Mouse (Mus musculus): ENCODE results near the gene Hoxd13. TPM values are rescaled to one million over a fixed set of nuclear protein-coding genes. Genes with fewer than 3 reads are reported as not detected.

Hoxd13 gene
- polyA plus RNA-seq, 1 experiment = not detected

GRCm38 (mm10) chr2:74685059-74685603, 17.0 kb downstream of the Hoxd13 start:
- TF ChIP-seq FLI1 (IDR thresholded peaks at IDR 0.05; ENCODE audit: low read length) (no peak), GATA1 (IDR thresholded peaks at IDR 0.05; ENCODE audit: borderline replicate concordance, low read length) (no peak)
- H3K36me3 ChIP-seq (replicated peaks; ENCODE audit: low read length) = no peaks in the 10 kb centered on the region
- H3K27me3 ChIP-seq (replicated peaks) = peaks cover 98% of the 10 kb centered on the region
- peaks cover 36% of the 10 kb centered on the region for H3K4me1 ChIP-seq
- H3K4me3 ChIP-seq (replicated peaks) = no peak overlapping the region
- H3K9me3 ChIP-seq = 0 out of 2 replicates have a peak, but pooled peaks cover 5% of the 10 kb centered on the region

GRCm38 (mm10) chr2:74686301-74686987, 18.3 kb downstream of the Hoxd13 start:
- Histone ChIP-seq H3K4me1 (peaks cover 35% of the 10 kb centered on the region), H3K9me3 (peaks cover 11% of the 10 kb centered on the region; the same call in 1 of the 2 replicates), H3K27me3 (replicated peaks) (peaks cover 97% of the 10 kb centered on the region), H3K4me3 (replicated peaks) (no peak overlapping the region), H3K36me3 (replicated peaks; ENCODE audit: low read length) (no peaks in the 10 kb centered on the region)
- TF ChIP-seq FLI1 (IDR thresholded peaks at IDR 0.05; ENCODE audit: low read length) (no peak), GATA1 (IDR thresholded peaks at IDR 0.05; ENCODE audit: borderline replicate concordance, low read length) (no peak)

- Histone ChIP-seq H3K9me3 (peaks cover 14% of the 10 kb centered on the region), H3K4me3 (replicated peaks) (no peak overlapping the region), H3K36me3 (replicated peaks; ENCODE audit: low read length) (no peaks in the 10 kb centered on the region), H3K4me1 (peaks cover 35% of the 10 kb centered on the region), H3K27me3 (replicated peaks) (peaks cover 97% of the 10 kb centered on the region)
- no peak for TF ChIP-seq FLI1 (IDR thresholded peaks at IDR 0.05; ENCODE audit: low read length)
- no peak for TF ChIP-seq GATA1 (IDR thresholded peaks at IDR 0.05; ENCODE audit: borderline replicate concordance, low read length)
These were observed 19.0 kb downstream of the Hoxd13 start for GRCm38 (mm10) chr2:74686988-74687697.

GRCm38 (mm10) chr2:74687698-74688555, 19.8 kb downstream of the Hoxd13 start:
- peaks cover 97% of the 10 kb centered on the region for H3K27me3 ChIP-seq (replicated peaks)
- H3K4me3 ChIP-seq (replicated peaks) = no peak overlapping the region
- H3K4me1 ChIP-seq = peaks cover 34% of the 10 kb centered on the region
- peaks cover 11% of the 10 kb centered on the region for H3K9me3 ChIP-seq
- TF ChIP-seq GATA1 (IDR thresholded peaks at IDR 0.05; ENCODE audit: borderline replicate concordance, low read length) = no peak
- TF ChIP-seq FLI1 (IDR thresholded peaks at IDR 0.05; ENCODE audit: low read length) = no peak
- H3K36me3 ChIP-seq (replicated peaks; ENCODE audit: low read length) = no peaks in the 10 kb centered on the region

- H3K27me3 ChIP-seq (replicated peaks) = peaks cover 97% of the 10 kb centered on the region
- H3K4me1 ChIP-seq = peaks cover 29% of the 10 kb centered on the region
- no peak for TF ChIP-seq FLI1 (IDR thresholded peaks at IDR 0.05; ENCODE audit: low read length)
- no peak for TF ChIP-seq GATA1 (IDR thresholded peaks at IDR 0.05; ENCODE audit: borderline replicate concordance, low read length)
- no peaks in the 10 kb centered on the region for H3K36me3 ChIP-seq (replicated peaks; ENCODE audit: low read length)
- H3K9me3 ChIP-seq = peaks cover 11% of the 10 kb centered on the region
- no peak overlapping the region for H3K4me3 ChIP-seq (replicated peaks)
These were observed 20.9 kb downstream of the Hoxd13 start for GRCm38 (mm10) chr2:74688795-74689573.

GRCm38 (mm10) chr2:74689574-74690337, 21.6 kb downstream of the Hoxd13 start:
- Histone ChIP-seq H3K4me3 (replicated peaks) (no peak overlapping the region), H3K4me1 (peaks cover 32% of the 10 kb centered on the region), H3K9me3 (peaks cover 11% of the 10 kb centered on the region), H3K36me3 (replicated peaks; ENCODE audit: low read length) (no peaks in the 10 kb centered on the region), H3K27me3 (replicated peaks) (peaks cover 96% of the 10 kb centered on the region)
- TF ChIP-seq FLI1 (IDR thresholded peaks at IDR 0.05; ENCODE audit: low read length) = no peak
- no peak for TF ChIP-seq GATA1 (IDR thresholded peaks at IDR 0.05; ENCODE audit: borderline replicate concordance, low read length)

- peaks cover 11% of the 10 kb centered on the region for H3K9me3 ChIP-seq
- H3K4me3 ChIP-seq (replicated peaks) = no peak overlapping the region
- no peaks in the 10 kb centered on the region for H3K36me3 ChIP-seq (replicated peaks; ENCODE audit: low read length)
- TF ChIP-seq FLI1 (IDR thresholded peaks at IDR 0.05; ENCODE audit: low read length) (no peak), GATA1 (IDR thresholded peaks at IDR 0.05; ENCODE audit: borderline replicate concordance, low read length) (no peak)
- peaks cover 32% of the 10 kb centered on the region for H3K4me1 ChIP-seq
- H3K27me3 ChIP-seq (replicated peaks) = peaks cover 96% of the 10 kb centered on the region
These were observed 22.2 kb downstream of the Hoxd13 start for GRCm38 (mm10) chr2:74690338-74690716.

All from megakaryocyte, embryonic 14.5 days (primary cell).